Comparison of ENCODE assay signal across 22 mouse cellular contexts in genomic region chr13:104065649-104066347, GRCm38 (mm10). TPM values are rescaled to one million over a fixed set of nuclear protein-coding genes. Genes with fewer than 3 reads are reported as not detected.
"Had no signal": no experiment of that assay in that cellular context is flagged by ENCODE, and none has a peak within 500 bp of the region (broad histone marks: within the 10 kb centered on the region; RNA-seq: fewer than 3 reads in every experiment).

No protein-coding gene starts in this region.

- H3K4me1 ChIP-seq: kidney, embryonic 15.5 days; liver, embryonic 15.5 days; neural tube, embryonic 12.5 days had no signal

- H3K27me3 ChIP-seq: kidney, embryonic 15.5 days; limb, embryonic 12.5 days; limb, embryonic 15.5 days; liver, embryonic 15.5 days; lung, embryonic 15.5 days; neural tube, embryonic 12.5 days; neural tube, embryonic 15.5 days had no signal

- H3K36me3 ChIP-seq: limb, embryonic 15.5 days; liver, embryonic 15.5 days had no signal

- H3K4me3 ChIP-seq: kidney, embryonic 15.5 days; left cerebral cortex, adult 2 months; limb, embryonic 12.5 days; limb, embryonic 15.5 days; liver, embryonic 15.5 days; lung, embryonic 15.5 days; neural tube, embryonic 12.5 days; neural tube, embryonic 15.5 days had no signal

- DNase-seq: kidney, adult 8-10 months; kidney, postnatal 10 days; kidney, postnatal 36 days; layer of hippocampus, postnatal 36 days; lung, adult 18-20 months; lung, postnatal 10 days; lung, postnatal 4 days; midbrain, embryonic 14.5 days; right cerebral cortex, postnatal 4 days; thymus, postnatal 36 days had no signal

- H3K27ac ChIP-seq: kidney, embryonic 15.5 days; left cerebral cortex, adult 2 months; limb, embryonic 12.5 days; limb, embryonic 15.5 days; liver, embryonic 15.5 days; lung, embryonic 15.5 days; neural tube, embryonic 12.5 days; neural tube, embryonic 15.5 days had no signal

- H3K9me3 ChIP-seq: kidney, embryonic 15.5 days; limb, embryonic 12.5 days; limb, embryonic 15.5 days; liver, embryonic 15.5 days; lung, embryonic 15.5 days; neural tube, embryonic 12.5 days; neural tube, embryonic 15.5 days had no signal

- H3K4me2 ChIP-seq: kidney, embryonic 15.5 days; limb, embryonic 12.5 days; limb, embryonic 15.5 days; liver, embryonic 11.5 days; liver, embryonic 15.5 days; lung, embryonic 15.5 days; midbrain, embryonic 11.5 days; neural tube, embryonic 12.5 days; neural tube, embryonic 15.5 days had no signal

- H3K9ac ChIP-seq: kidney, embryonic 15.5 days; limb, embryonic 12.5 days; limb, embryonic 15.5 days; liver, embryonic 15.5 days; lung, embryonic 15.5 days; neural tube, embryonic 12.5 days; neural tube, embryonic 15.5 days had no signal

RNA-seq across cellular contexts. Expression of gene Sgtb, which starts 43.7 kb away (rescaled TPM):
- total RNA-seq: megakaryocyte progenitor cell, adult 5-6 weeks; megakaryocyte-erythroid progenitor cell, adult 5-6 weeks had no signal
